Mouse (Mus musculus) hindbrain, embryonic 11.5 days (tissue): ENCODE measurements at regions not wholly inside any gene's neighbourhood (a gene's known extent, or its start where the extent isn't known, plus 50 kb on each side); places are given as distances from the start of the nearest gene placed in this dataset.

Source experiments
- ATAC-seq: fragments of 200-750 bp; cut with Nextera tagmentation; 2 replicates; pipeline ENCODE4 v1.8.0; 2017; ENCODE audit warnings: mild to moderate bottlenecking, moderate TSS enrichment, moderate library complexity; ENCODE audit not compliant: low FRiP score
- DNase-seq: peaks from one replicate; pipeline ENCODE4 v3.0.0-alpha.2; 2015; ENCODE audit warnings: low spot score
- H3K27ac ChIP-seq: fragments of 300-500 bp; sonication (generic); 2 replicates; pipeline ENCODE4 v1.5.1; 2014; ENCODE audit warnings: mild to moderate bottlenecking, low read depth, low read length
- H3K27me3 ChIP-seq: fragments of 300-500 bp; sonication (generic); 2 replicates; pipeline ENCODE4 v1.6.1; 2014; ENCODE audit warnings: mild to moderate bottlenecking, low read length, moderate library complexity, mixed read lengths; ENCODE audit not compliant: control insufficient read depth, insufficient read depth
- H3K36me3 ChIP-seq: fragments of 300-500 bp; sonication (generic); 2 replicates; pipeline ENCODE4 v1.6.1; 2014; ENCODE audit warnings: mild to moderate bottlenecking, low read length, moderate library complexity, mixed read lengths; ENCODE audit not compliant: control insufficient read depth, insufficient read depth
- H3K4me1 ChIP-seq: fragments of 300-500 bp; sonication (generic); replicated peaks from 2 replicates; pipeline ENCODE4 v1.6.1; 2014; ENCODE audit warnings: low read length, mixed read lengths; ENCODE audit not compliant: control insufficient read depth, insufficient read depth
- H3K4me2 ChIP-seq: fragments of 300-500 bp; sonication (generic); replicated peaks from 2 replicates; pipeline ENCODE4 v1.6.1; 2014; ENCODE audit warnings: mild to moderate bottlenecking, low read depth, low read length
- H3K4me3 ChIP-seq: fragments of 300-500 bp; sonication (generic); 2 replicates; pipeline ENCODE4 v1.5.1; 2014; ENCODE audit warnings: low read depth, low read length
- H3K9ac ChIP-seq: fragments of 300-500 bp; sonication (generic); 2 replicates; pipeline ENCODE4 v1.6.1; 2014; ENCODE audit warnings: low read depth, low read length
- H3K9me3 ChIP-seq: fragments of 300-500 bp; sonication (generic); 2 replicates; pipeline ENCODE4 v1.6.1; 2016; ENCODE audit warnings: low read length; ENCODE audit not compliant: control insufficient read depth
- WGBS: fragments of 180-500 bp; shearing (Covaris S2); extraction: QIAGEN DNeasy Blood & Tissue Kit; methylation state at CpG from one replicate; pipeline ENCODE4 v1.1.7; 2014; 5-methylcytosine and 5-hydroxymethylcytosine counted together

DNA sequence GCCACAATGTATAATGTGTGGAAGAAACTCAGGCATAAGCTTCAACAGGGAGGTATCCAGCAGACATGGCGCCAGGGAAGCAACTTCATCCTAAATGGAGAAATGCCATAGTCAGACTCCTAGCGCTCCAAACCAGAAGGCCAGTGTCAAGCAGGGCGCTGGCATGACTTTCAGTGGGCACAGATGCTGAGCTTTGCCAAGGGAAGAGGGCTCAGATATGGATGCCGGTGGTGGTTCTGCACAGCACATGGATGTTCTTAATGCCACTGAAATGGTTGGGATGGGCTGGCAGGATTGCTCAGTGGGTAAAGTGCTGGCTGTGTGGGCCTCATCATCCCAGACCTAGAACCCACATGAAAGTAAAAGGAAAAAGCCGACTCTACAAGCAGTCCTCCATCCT is 124.8 kb downstream of the Gm9376 start:
- H3K4me1 ChIP-seq = no peaks in the 10 kb centered on the region; the same call in 1 of the 2 replicates
- no peaks in the 10 kb centered on the region for H3K9me3 ChIP-seq
- H3K27me3 ChIP-seq = no peaks in the 10 kb centered on the region
- H3K4me2 ChIP-seq = no peak overlapping the region
- H3K4me3 ChIP-seq = no peak overlapping the region
- ATAC-seq = no peak
- no peak for DNase-seq
- WGBS = 91% methylated on average over 5 of the region's 5 CpGs
- no peak overlapping the region for H3K9ac ChIP-seq
- no peak overlapping the region for H3K27ac ChIP-seq
- H3K36me3 ChIP-seq = no peaks in the 10 kb centered on the region

DNA sequence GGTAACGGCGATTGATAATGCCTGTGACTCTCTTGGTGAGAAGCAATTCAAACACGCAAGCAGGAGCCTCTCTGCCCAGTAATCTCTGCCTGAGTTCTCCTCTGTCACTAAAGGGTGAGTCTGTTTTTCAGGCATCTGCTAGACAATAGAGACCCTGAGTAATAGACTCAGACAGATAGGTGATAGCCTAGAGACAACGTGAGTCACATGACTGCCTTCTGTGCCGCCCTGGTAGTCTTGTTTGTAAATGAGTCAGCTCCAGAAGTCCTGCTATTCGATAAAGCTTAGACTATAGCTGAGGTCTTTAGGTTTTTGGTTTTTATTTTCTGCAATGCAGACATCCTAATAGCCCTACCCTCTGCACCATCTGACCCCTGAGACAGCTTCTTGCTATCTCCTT is 126.9 kb downstream of the Gm9376 start:
- Histone ChIP-seq H3K9me3 (no peaks in the 10 kb centered on the region), H3K4me2 (no peak overlapping the region), H3K4me1 (no peaks in the 10 kb centered on the region; the same call in 1 of the 2 replicates), H3K36me3 (no peaks in the 10 kb centered on the region), H3K27ac (no peak overlapping the region), H3K9ac (no peak overlapping the region), H3K27me3 (no peaks in the 10 kb centered on the region), H3K4me3 (no peak overlapping the region)
- ATAC-seq (no peak), DNase-seq (no peak)
- WGBS = 64% methylated on average over 6 of the region's 6 CpGs

DNA sequence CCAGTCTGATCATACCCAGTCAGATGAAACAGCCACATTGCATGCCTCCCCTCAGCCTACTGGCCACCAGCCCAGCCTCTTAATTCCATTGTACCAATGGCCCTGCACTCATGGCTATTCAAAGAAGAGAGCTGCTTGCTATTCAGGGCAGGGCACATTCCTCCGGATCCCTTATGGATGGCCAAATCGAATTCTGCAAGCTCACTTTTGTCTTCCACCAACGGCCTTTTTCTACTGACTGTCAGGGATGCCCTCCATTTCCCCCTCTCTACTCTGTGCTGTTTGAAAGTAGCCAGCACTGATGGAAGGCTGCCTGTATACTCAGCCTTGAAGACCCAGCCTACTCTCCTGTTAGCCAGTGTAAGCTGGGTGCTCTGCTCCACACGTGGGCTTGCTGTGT is 147.5 kb downstream of the Gm9376 start:
- no peak overlapping the region for H3K9ac ChIP-seq
- no peaks in the 10 kb centered on the region for H3K9me3 ChIP-seq
- H3K4me2 ChIP-seq = no peak overlapping the region
- peak; percentile 53 for ATAC-seq
- H3K27me3 ChIP-seq = peaks cover 11% of the 10 kb centered on the region
- no peak overlapping the region for H3K4me3 ChIP-seq
- DNase-seq = no peak
- H3K27ac ChIP-seq = no peak overlapping the region
- peaks cover 7% of the 10 kb centered on the region; the same call in 1 of the 2 replicates for H3K4me1 ChIP-seq
- 25% methylated on average over 4 of the region's 4 CpGs for WGBS
- H3K36me3 ChIP-seq = no peaks in the 10 kb centered on the region

DNA sequence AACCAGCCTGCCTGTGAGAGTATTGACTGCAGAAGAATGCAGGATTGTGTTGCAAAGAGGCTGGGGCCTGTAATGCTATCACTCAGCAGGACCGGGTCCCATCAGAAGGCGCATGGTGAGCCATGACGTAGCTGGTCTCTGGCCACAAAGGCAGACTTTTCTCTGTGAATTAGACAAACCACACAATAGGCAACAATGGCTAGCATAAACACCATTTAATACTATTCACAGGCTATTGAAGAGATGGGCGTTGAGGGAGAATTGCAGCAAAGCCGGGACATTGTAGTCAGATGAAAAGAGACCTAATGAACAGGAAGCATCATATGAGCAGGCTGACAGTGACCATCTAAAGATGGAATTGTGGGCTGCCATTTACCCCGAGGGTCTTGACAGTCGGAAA is 149.4 kb downstream of the Gm9376 start:
- Histone ChIP-seq H3K27me3 (peaks cover 16% of the 10 kb centered on the region), H3K27ac (peak overlapping the region; percentile 10; the same call in 1 of the 2 replicates), H3K4me2 (peak overlapping the region; percentile 3; the same call in 1 of the 2 replicates), H3K9me3 (no peaks in the 10 kb centered on the region), H3K4me3 (no peak overlapping the region), H3K4me1 (peaks cover 7% of the 10 kb centered on the region; the same call in 1 of the 2 replicates), H3K9ac (no peak overlapping the region), H3K36me3 (no peaks in the 10 kb centered on the region)
- peak; percentile 70 for DNase-seq
- peak; percentile 86 for ATAC-seq
- 22% methylated on average over 7 of the region's 7 CpGs for WGBS

DNA sequence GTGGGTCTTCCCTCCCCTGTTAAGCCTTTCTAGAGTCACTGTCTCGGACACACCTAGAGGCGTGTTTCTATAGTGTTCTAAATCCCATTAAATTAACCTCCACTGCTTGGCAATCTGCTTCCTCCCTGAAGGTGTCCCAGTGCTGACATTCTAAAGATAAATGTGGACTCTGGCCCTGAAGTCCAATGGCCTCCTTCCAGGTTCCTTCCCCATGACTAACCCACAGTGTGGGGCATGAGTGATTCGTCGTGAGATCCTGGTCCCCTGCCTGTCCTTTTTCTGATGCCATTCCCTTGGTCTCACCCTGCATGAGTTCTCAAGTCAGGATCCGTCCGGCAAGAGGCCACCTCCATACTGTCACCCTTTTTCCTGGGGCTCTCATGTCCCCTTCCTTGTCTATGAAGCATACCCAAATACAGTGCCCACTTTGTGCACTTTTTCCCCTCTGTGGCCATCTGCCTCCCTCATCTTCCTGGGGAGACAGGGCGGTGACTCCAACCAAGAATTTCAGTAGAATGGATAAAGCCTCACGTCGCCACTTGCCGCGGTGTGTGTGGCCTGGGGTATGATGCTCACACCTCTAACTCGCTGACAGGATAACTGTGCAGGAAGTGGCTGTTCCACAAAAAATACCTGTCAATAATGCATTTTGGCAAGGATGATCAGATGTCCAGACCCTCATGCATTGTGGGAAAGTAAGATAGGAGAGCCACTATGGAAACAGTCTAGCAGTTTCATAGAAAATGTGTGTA is 152.9 kb downstream of the Gm9376 start:
- H3K9ac ChIP-seq = no peak overlapping the region
- no peak for ATAC-seq
- H3K9me3 ChIP-seq = no peaks in the 10 kb centered on the region
- H3K4me1 ChIP-seq = peaks cover 7% of the 10 kb centered on the region
- no peak overlapping the region for H3K4me3 ChIP-seq
- H3K4me2 ChIP-seq = no peak overlapping the region
- H3K27ac ChIP-seq = no peak overlapping the region
- no peaks in the 10 kb centered on the region for H3K36me3 ChIP-seq
- no peak for DNase-seq
- 92% methylated on average over 12 of the region's 12 CpGs for WGBS
- H3K27me3 ChIP-seq = peaks cover 12% of the 10 kb centered on the region

DNA sequence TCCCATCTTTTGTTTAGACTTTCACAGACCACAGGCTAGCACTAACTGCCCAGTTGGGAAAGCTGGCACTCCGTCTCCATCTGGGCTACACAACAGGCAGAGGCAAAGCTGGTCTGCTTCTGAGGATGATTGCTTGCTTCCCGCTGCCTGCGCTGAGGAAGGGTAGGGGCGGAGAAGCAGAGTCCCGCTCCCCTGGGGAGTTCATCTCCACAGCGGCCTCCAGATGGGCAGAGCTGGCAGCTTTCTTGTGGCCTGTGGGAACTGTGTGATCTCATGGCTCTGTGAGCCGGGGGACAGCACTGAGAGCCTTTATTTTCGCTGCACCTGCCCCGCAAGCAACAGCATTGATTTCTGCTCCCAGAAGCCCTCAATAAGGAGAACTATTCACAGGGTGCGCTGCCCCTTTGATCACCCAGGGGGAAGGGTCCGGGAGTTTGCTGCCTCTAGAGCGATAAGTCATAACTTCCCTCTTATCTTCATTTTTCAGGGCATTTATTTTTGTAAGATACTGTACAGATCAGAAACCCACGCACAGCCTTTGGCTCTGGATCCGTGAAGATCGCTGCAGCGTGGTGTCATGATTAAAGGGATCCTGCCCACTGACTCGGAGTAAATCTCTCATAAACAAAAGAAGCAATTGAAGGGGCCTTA is 155.7 kb downstream of the Gm9376 start:
- Histone ChIP-seq H3K27me3 (peaks cover 7% of the 10 kb centered on the region), H3K27ac (peak overlapping the region; percentile 24)
- DNase-seq = peak; percentile 68

DNA sequence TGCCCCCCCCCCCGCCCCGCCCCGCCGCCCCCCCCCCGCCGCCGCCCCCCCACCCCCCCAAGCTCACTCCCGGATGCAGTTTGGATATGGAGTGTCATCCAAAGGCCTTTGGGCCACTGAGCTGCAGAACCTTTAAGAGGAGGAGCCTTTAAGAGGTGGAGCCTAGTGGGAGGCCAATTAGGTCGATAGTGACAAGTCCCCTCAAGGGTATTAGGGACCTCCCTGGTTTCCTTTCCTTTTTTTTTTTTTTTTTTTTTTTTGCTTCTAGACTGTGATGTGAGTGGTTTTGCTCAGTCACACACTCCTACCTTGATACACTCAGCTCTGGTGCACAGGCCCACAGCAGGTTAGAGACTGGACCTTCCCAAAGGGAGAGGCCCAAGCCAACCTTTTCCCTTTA is 156.5 kb downstream of the Gm9376 start:
- no peak overlapping the region for H3K4me2 ChIP-seq
- H3K27me3 ChIP-seq = peaks cover 7% of the 10 kb centered on the region
- 6% methylated on average over 9 of the region's 9 CpGs for WGBS
- H3K27ac ChIP-seq = no peak overlapping the region
- no peak for DNase-seq
- no peaks in the 10 kb centered on the region for H3K36me3 ChIP-seq
- no peaks in the 10 kb centered on the region for H3K9me3 ChIP-seq
- peaks cover 4% of the 10 kb centered on the region; the same call in 1 of the 2 replicates for H3K4me1 ChIP-seq
- no peak overlapping the region for H3K9ac ChIP-seq
- ATAC-seq = no peak
- H3K4me3 ChIP-seq = no peak overlapping the region

More for the DNA sequence above, 155.7 kb downstream of the Gm9376 start:
- peak overlapping the region; percentile 13; the same call in 1 of the 2 replicates for H3K4me3 ChIP-seq
- H3K36me3 ChIP-seq = no peaks in the 10 kb centered on the region
- H3K4me1 ChIP-seq = peaks cover 4% of the 10 kb centered on the region; the same call in 1 of the 2 replicates
- no peaks in the 10 kb centered on the region for H3K9me3 ChIP-seq
- WGBS = 3% methylated on average over 17 of the region's 17 CpGs
- ATAC-seq = peak; percentile 87
- H3K9ac ChIP-seq = 0 out of 2 replicates have a peak overlapping the region, but pooled peaks have one; percentile 4
- H3K4me2 ChIP-seq = peak overlapping the region; percentile 45

DNA sequence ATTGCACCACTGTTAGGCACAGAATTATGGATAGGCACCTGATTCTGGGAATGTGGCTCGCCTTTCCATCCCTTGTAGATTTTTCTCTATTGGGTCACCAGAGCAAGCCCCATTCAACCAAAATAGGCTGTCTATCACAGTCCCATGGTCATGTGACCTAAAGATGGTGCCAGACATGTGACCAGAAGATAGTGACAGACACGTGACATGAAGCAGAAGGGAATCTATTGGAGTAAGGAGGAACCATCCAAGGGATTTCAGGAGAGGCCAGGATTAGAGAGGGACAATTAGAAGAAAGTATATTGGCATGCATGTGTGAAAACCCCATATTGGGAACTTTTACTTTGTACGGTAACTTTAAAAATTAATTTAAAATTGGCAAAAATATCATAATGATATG is 159.8 kb downstream of the Gm9376 start:
- no peaks in the 10 kb centered on the region for H3K36me3 ChIP-seq
- no peak overlapping the region for H3K4me3 ChIP-seq
- no peak overlapping the region for H3K9ac ChIP-seq
- H3K9me3 ChIP-seq = no peaks in the 10 kb centered on the region
- peaks cover 4% of the 10 kb centered on the region; the same call in 1 of the 2 replicates for H3K4me1 ChIP-seq
- H3K4me2 ChIP-seq = no peak overlapping the region
- H3K27me3 ChIP-seq = peaks cover under 1% of the 10 kb centered on the region
- H3K27ac ChIP-seq = no peak overlapping the region
- DNase-seq (no peak), ATAC-seq (no peak)
- whole genome bisulfite sequencing = 83% methylated on average over 3 of the region's 3 CpGs
